Mouse (Mus musculus): Measurements from ENCODE around the gene Apeh.

Apeh gene

DNA sequence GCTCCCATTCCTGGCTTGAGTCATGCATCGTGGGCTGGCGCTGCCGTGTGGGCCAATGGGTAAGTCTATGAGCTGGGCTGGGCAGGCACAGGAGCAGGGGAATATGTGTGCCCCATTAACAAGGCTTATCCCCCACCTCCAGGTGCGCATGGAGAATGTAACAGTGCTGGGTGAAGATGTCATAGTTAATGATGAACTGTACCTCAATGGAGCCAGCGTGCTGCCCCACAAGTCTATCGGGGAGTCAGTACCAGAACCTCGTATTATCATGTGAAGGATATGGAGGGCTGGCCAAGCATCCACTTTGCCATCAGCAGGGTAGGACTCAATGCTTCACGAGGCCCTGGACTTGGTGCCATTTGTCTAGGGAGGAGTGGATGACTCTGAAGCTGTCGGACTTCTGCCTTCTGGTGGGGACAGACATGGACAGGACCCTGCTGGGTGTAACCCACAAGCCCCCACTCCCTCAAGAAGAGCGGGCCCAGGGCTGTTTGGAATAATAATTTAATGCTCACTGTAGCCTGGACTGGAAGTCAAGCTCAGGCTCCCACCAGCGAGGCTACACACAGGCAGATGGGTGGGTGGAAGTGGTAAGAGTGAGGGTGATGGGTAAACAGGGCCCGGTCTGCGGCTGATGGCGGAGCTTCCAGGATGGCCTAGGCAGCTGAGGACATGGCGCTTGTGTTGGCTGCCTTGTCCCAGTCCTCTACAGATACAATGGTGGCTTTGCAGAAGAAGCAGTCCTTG is 43.0 kb downstream of the Apeh start:
- no peak for DNase-seq (ENCODE audit: low spot score)

GRCm38 (mm10) chr9:108049561-108050251 is 44.7 kb downstream of the Apeh start:
- peak; percentile 23 for DNase-seq (ENCODE audit: low spot score)

DNA sequence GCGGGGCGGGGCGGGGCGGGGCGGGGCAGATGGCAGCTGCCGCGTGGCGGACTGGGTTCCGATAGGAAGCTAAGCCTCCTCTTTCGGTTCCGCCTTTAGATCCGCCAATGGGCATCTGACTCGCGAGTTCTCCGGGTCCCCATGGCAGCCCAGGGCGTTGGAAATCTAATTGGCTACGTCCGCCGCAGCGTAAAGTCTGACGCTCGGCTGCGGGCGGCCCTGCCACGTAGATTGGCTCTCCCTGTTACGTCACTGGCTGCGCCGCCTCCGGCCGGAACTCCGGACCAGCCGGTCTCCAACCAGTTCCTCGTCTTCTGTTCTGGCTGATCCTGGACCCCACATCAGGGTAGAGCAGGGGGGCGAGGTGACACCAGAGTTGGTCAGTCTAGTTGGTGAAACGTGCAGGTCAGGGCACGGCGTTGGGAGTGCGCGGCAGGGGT is 45.4 kb downstream of the Apeh start, which contains the start of gene Gmppb:
Gene Gmppb, plus strand, starts transcription at position 227 of the 440 bp plus-strand sequence.
- DNase-seq (ENCODE audit: low spot score), result peak; percentile 98

DNA sequence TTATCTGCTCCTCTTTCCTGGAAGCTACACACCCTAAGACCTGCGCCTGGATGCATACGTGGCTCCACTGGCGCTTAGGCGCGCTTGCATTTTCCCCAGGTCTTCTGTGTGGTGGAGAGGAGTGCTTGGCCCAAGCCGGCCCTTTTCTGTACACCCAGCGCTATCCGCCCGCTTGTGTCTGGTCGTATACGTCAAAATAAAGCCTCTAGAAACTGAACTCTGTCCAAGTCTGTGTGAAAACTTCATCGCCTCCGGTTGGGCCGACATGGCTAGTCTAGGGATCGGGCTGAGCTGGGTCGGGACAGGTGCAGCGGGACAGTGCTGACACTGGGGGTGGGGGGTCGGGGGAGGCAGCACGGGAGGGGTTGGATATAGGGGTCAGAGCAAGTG is 45.8 kb downstream of the Apeh start:
- no peak for DNase-seq (ENCODE audit: low spot score)

DNA sequence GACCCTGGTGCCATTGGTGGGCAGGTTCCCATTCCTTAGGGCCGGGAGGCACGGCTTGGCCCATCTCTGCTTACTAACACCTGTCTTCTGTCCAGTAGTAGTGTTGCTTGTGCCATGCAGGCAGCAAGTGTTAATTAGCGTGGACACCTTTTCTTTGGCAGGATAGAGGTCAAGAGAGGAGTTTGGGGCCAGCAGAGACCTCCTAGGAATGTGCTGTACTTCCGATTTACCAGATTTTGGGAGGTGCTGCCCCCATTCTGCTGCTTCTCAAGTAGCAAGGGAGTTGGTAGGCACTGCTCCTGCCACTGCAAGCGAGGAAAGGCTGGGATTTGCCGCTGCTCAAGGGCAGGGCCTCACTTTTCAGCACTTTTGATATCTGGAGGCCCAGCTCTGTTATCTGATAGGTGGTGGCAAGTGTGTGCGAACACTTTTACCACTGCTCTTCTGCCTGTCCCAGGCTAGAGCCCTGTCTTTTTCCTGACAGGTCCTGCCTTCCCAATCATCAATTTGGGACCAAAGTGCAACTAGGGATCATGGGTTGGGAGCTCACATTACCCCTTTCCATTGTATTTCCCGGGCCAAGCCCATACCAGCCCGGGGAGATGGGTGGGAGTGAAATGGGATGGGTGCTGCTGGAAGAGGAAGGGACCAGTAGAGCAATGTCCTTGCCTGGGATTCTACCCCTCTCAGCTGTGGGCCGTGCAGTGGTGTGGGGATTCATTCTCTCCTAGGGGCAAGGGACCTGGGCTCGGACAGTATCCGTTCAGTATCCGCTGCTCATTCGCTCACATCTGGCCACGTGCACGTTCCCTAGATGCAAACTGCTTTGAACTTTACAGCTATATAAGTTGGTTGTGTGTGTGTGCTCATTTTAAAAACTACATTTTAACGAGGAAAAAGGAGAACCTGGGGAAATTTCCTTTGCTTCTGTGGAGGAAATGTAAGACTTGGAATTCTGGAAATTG is 46.5 kb downstream of the Apeh start:
- no peak for DNase-seq (ENCODE audit: low spot score)

DNA sequence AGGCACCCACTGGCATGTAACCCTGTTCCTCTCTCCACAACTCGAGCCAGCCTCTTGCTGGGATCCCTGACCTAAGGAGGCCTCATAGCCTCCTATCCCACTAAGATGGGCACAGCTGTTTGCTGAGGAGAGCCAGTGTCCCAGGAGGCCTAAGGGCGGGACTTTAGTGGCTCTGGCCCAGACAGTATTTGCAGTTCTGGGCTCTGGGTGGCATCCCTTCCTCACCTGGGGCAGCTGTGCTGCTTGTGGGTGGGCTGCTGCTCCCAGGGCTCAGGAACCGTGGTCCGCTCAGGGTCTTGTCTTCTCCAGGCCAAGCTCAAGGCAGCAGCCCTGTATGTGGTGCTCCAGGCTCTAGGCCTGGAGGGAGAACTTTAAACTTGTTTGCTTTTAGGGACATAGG is 47.8 kb downstream of the Apeh start:
- DNase-seq (ENCODE audit: low spot score), result no peak

DNA sequence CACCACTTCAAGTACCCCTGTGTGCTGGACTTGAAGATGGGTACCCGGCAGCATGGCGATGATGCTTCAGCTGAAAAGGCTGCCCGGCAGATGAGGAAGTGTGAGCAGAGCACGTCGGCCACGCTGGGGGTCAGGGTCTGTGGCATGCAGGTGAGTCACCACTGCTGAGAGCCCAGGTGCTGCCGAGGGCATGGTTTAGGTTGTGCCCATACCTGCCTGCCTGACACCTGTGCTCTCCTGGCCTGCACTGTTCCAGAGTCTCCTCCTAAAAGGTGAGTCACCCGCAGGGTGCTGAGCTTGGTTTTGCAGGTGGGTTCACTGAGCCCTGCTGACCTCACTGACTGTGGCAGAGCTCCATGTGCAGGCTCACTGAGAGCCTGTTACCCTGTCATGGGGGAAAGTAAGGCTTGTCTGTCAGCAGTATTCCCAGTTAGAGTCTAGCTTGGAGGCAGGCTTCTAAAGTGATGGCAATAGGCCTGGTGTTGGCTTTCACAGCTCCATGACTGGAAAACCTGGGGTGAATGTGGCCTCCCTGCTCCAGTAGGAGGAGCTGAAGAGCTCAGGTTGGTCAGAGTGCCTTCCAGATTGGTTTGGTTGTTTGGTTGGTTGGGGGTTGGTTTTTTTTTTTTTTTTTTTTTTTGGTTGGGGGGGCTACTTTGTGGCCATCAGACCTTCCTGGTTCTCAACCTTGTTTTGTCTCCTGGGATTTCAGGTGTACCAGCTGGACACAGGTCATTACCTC is 49.5 kb downstream of the Apeh start:
- no peak for DNase-seq (ENCODE audit: low spot score)

Measured in embryo, embryonic 10 days (tissue).